Mouse (Mus musculus) ES-E14 (cell line): ENCODE data around the gene Myo1g. TPM values are rescaled to one million over a fixed set of nuclear protein-coding genes. Genes with fewer than 3 reads are reported as not detected.

Source experiments
- DNase-seq: peaks from one replicate; pipeline ENCODE4 v3.0.0-alpha.2; 2013; ENCODE audit warnings: low read depth, low spot score
- H3K27ac ChIP-seq: 2 replicates; pipeline ENCODE4 v1.5.1; 2012; ENCODE audit warnings: low read depth, mild to moderate bottlenecking, low read length, moderate library complexity, mixed read lengths; ENCODE audit not compliant: poor library complexity, insufficient read depth, severe bottlenecking
- H3K36me3 ChIP-seq: 2 replicates; pipeline ENCODE4 v1.6.1; 2012; ENCODE audit warnings: mild to moderate bottlenecking, low read length, moderate library complexity, mixed read lengths; ENCODE audit not compliant: control insufficient read depth, poor library complexity, insufficient read depth, severe bottlenecking
- H3K4me1 ChIP-seq, 2 experiments: fragments of 150-350 bp in 1 of 2; sonication (generic) in 1 of 2; 2 replicates each; pipeline ENCODE4 v1.6.1; 2012; ENCODE audit warnings: low read length in 2 of 2, mild to moderate bottlenecking in 1 of 2, mixed read lengths in 1 of 2; ENCODE audit not compliant: control insufficient read depth in 2 of 2, insufficient read depth in 2 of 2, poor library complexity in 1 of 2
- H3K4me3 ChIP-seq, 2 experiments: fragments of 150-350 bp in 1 of 2; sonication (generic) in 1 of 2; 2 replicates each; pipeline ENCODE4 v1.5.1; 2012; ENCODE audit warnings: low read length in 2 of 2, low read depth in 1 of 2, mild to moderate bottlenecking in 1 of 2, mixed read lengths in 1 of 2; ENCODE audit not compliant: insufficient read depth in 1 of 2, poor library complexity in 1 of 2, severe bottlenecking in 1 of 2
- H3K9ac ChIP-seq: 2 replicates; pipeline ENCODE4 v1.6.1; 2012; ENCODE audit warnings: low read depth, mild to moderate bottlenecking, low read length, mixed read lengths; ENCODE audit not compliant: poor library complexity, insufficient read depth, severe bottlenecking
- H3K9me3 ChIP-seq: fragments of 150-350 bp; sonication (generic); 2 replicates; pipeline ENCODE4 v1.6.1; 2012; ENCODE audit warnings: low read depth, mild to moderate bottlenecking, low read length; ENCODE audit not compliant: control insufficient read depth, insufficient read depth
- CHD2 ChIP-seq: IDR thresholded peaks from 2 replicates; pipeline ENCODE4 v1.6.1; 2014; ENCODE audit warnings: mild to moderate bottlenecking, low read depth, low read length, inconsistent platforms
- HCFC1 ChIP-seq: IDR thresholded peaks from 2 replicates; pipeline ENCODE4 v1.6.1; 2012; ENCODE audit warnings: low read length, inconsistent platforms, borderline replicate concordance; ENCODE audit not compliant: insufficient read depth
- MAFK ChIP-seq: IDR thresholded peaks from 2 replicates; pipeline ENCODE4 v1.6.1; 2014; ENCODE audit warnings: mild to moderate bottlenecking, low read depth, low read length, inconsistent platforms; ENCODE audit not compliant: insufficient read depth
- ZC3H11A ChIP-seq: IDR thresholded peaks from 2 replicates; pipeline ENCODE4 v1.6.1; 2012; ENCODE audit warnings: low read depth, mild to moderate bottlenecking, inconsistent platforms, low read length, borderline replicate concordance
- ZNF384 ChIP-seq: IDR thresholded peaks from 2 replicates; pipeline ENCODE4 v1.6.1; 2012; ENCODE audit warnings: low read depth, low read length, inconsistent platforms
- in situ Hi-C, 2 experiments: fragments of 600-800 bp; cut with MboI; formaldehyde crosslinking; loops; one replicate each; pipeline ENCODE4 v1.15.1; 2025; ENCODE audit warnings: low sequenced_read_pairs in 2 of 2, inconsistent platforms in 1 of 2; ENCODE audit not compliant: unreplicated experiment in 2 of 2
- total RNA-seq: library from RNA; depleted of rRNA; stranded (reverse); fragments of 300-350 nt; gene quantifications from 2 replicates; pipeline ENCODE4 v1.2.3, GENCODE M21; 2012

Myo1g gene
- total RNA-seq, 1 experiment, result 11.6 TPM

DNA sequence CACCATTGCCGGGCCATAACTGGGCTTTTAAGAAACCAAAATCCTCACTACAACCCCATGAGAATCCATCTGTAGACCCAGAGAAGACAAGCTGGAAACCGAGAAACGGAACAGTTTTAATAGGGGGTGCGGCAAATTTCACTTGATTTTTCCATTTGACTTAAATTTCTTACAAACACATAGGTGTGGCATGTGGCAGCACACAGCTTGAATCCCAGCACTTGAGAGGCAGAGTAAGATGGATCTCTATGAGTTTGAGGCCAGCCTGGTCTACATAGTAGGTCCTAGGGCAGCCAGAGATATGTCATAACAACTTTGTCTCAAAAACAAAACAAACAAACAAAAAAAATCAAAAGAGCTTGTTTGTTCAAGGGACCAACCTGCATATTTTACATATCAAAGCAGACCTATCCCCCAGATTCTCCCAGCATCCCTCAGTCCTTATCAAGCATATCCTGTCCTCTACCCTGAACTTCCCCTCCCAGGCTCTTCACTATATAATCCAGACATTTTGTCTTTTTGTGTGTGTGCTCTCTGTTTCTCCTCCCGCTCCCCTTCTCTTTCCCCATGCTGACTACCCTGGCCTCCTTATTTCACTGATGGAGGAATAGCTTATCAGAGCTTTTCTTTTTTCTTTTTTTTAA lies 32.6 kb downstream of the Myo1g start:
- Histone ChIP-seq H3K9ac (peak overlapping the region; percentile 15; the same call in 1 of the 2 replicates), H3K9me3 (no peaks in the 10 kb centered on the region), H3K36me3 (no peaks in the 10 kb centered on the region), H3K4me1 (peaks cover 2 to 33% of the 10 kb centered on the region in 2 experiments; a peak in 3 of 4 replicates), H3K27ac (peak overlapping the region; percentile 83; the same call in 1 of the 2 replicates), H3K4me3 (no peak overlapping the region; a peak in 1 of 4 replicates)
- DNase-seq, result no peak
- TF ChIP-seq CHD2, result no peak
- no peak for TF ChIP-seq MAFK
- TF ChIP-seq ZNF384, result no peak
- TF ChIP-seq ZC3H11A, result no peak
- TF ChIP-seq HCFC1, result no peak
- in situ Hi-C loops, result no loop called here

GRCm38 (mm10) chr11:6487496-6487895 lies 33.3 kb downstream of the Myo1g start:
- no peak for DNase-seq
- H3K27ac ChIP-seq, result peak overlapping the region; percentile 83; the same call in 1 of the 2 replicates
- H3K36me3 ChIP-seq, result no peaks in the 10 kb centered on the region
- in situ Hi-C loops, result no loop called here
- no peaks in the 10 kb centered on the region for H3K9me3 ChIP-seq
- TF ChIP-seq MAFK (no peak), ZNF384 (no peak), HCFC1 (no peak), ZC3H11A (no peak), CHD2 (no peak)
- H3K4me1 ChIP-seq, result peaks cover 2 to 29% of the 10 kb centered on the region in 2 experiments; a peak in 3 of 4 replicates
- H3K4me3 ChIP-seq, result peak overlapping the region in 1 of 2 experiments; percentile 16; a peak in 3 of 4 replicates
- H3K9ac ChIP-seq, result peak overlapping the region; percentile 35; the same call in 1 of the 2 replicates

DNA sequence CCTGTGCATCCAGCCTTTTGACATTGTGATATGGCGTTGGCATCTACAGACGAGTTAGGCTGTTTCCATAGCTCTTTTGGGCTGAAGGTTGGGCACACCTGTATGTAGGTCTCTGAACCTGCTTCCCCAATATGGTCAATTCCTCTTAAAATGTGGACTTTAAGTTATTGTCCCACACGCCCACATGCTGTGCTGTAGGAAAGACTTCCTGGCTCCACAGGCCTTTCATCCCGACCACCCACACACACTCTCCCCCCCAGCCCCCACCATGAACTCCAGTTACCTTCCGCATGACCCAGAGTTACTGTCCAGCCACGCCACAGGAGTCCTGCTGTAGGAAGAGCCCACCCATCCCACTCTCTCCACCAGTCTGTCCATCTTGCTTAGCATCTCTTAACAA lies 33.8 kb downstream of the Myo1g start:
- H3K4me3 ChIP-seq, result peak overlapping the region; percentile 16 to 27; a peak in 2 of 4 replicates
- H3K27ac ChIP-seq, result peak overlapping the region; percentile 83
- H3K4me1 ChIP-seq, result peaks cover 2 to 29% of the 10 kb centered on the region in 2 experiments; a peak in 3 of 4 replicates
- no peaks in the 10 kb centered on the region for H3K9me3 ChIP-seq
- H3K9ac ChIP-seq, result 0 out of 2 replicates have a peak overlapping the region, but pooled peaks have one; percentile 24
- H3K36me3 ChIP-seq, result no peaks in the 10 kb centered on the region
- TF ChIP-seq CHD2 (no peak), ZC3H11A (no peak), MAFK (no peak), HCFC1 (no peak), ZNF384 (no peak)
- in situ Hi-C loops, result no loop called here
- no peak for DNase-seq

- H3K4me3 ChIP-seq, result no peak overlapping the region
- no peak overlapping the region for H3K27ac ChIP-seq
- H3K4me1 ChIP-seq, result peaks cover 2 to 26% of the 10 kb centered on the region in 2 experiments; a peak in 3 of 4 replicates
- in situ Hi-C loops, result no loop called here
- no peaks in the 10 kb centered on the region for H3K9me3 ChIP-seq
- H3K36me3 ChIP-seq, result no peaks in the 10 kb centered on the region
- DNase-seq, result no peak
- TF ChIP-seq HCFC1 (no peak), ZNF384 (no peak), ZC3H11A (no peak), CHD2 (no peak), MAFK (no peak)
- H3K9ac ChIP-seq, result no peak overlapping the region
Observed at GRCm38 (mm10) chr11:6484244-6484959, 36.4 kb downstream of the Myo1g start.
